16 mouse cellular contexts compared by ENCODE assay signal in genomic region chr2:118418076-118418475, GRCm38 (mm10). TPM values are rescaled to one million over a fixed set of nuclear protein-coding genes. Genes with fewer than 3 reads are reported as not detected.
"Had no signal": no experiment of that assay in that cellular context is flagged by ENCODE, and none has a peak within 500 bp of the region (broad histone marks: within the 10 kb centered on the region; RNA-seq: fewer than 3 reads in every experiment).

No protein-coding gene starts in this region.

- H3K27me3 ChIP-seq: megakaryocyte, embryonic 14.5 days; midbrain, embryonic 13.5 days; midbrain, embryonic 15.5 days; neural tube, embryonic 12.5 days had no signal

- DNase-seq: lung, adult 18-20 months; lung, embryonic 14.5 days; lung, postnatal 10 days; right cerebral cortex, postnatal 25 days; right cerebral cortex, postnatal 4 days; spleen, adult 18-20 months; thymus, adult 18-20 months; thymus, postnatal 14 days; thymus, postnatal 36 days had no signal

- H3K9me3 ChIP-seq: midbrain, embryonic 13.5 days; midbrain, embryonic 15.5 days; neural tube, embryonic 12.5 days had no signal

- H3K4me3 ChIP-seq: megakaryocyte, embryonic 14.5 days; midbrain, embryonic 13.5 days; midbrain, embryonic 15.5 days; neural tube, embryonic 12.5 days had no signal

- H3K4me1 ChIP-seq: midbrain, embryonic 13.5 days; midbrain, embryonic 15.5 days; neural tube, embryonic 12.5 days had no signal

- H3K27ac ChIP-seq: macrophage; midbrain, embryonic 13.5 days; midbrain, embryonic 15.5 days; neural tube, embryonic 12.5 days had no signal

RNA-seq across cellular contexts. Expression of gene Gpr176, which starts 44.9 kb away (rescaled TPM):
- total RNA-seq: megakaryocyte progenitor cell, adult 5-6 weeks; monocyte, adult 5-6 weeks had no signal
